Mouse (Mus musculus): ENCODE measurements around the gene Gm11563. TPM values are rescaled to one million over a fixed set of nuclear protein-coding genes. Genes with fewer than 3 reads are reported as not detected.
"Not testable (repeated sequence)": the region's sequence is repeated elsewhere in the genome, so short reads cannot be mapped to it uniquely, and the experiment has no call there.

Gene Gm11563
- polyA plus RNA-seq (2021) = not detected

DNA sequence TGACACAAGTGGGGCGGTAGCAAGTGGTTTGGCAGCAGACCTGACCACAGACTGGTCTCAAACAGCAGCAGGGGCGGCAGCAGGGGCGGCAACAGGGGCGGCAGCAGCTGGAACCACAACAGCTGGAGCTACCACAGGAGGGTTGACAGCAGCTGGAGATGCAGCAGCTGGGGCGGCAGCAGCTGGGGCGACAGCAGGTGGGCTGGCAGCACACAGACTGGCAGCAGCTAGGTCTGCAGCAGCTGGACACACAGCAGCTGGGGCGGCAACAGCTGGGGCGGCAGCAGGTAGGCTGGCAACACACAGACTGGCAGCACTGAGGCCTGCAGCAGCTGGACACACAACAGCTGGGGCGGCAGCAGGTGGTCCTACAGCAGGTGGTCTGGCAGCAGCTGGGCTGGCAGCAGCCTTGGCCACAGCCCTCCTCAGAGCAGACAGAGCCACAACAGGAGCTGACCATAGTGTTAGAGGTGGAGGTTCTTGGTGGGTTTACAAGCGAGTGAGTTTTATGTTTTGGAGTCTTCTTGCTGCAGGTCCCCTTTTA is at the start of gene Gm11563:
Gene Gm11563 (minus strand): TSS at position 494 of the 544 bp plus-strand sequence.
- H3K27me3 ChIP-seq; POLR2A ChIA-PET; DNase-seq (ENCODE audit: low read depth, low spot score); ATAC-seq: not testable (repeated sequence)
- in situ Hi-C loops (cut with MboI; ENCODE audit: low pct_unique_long_range_greater_than_20kb) = loop anchor here (25.0 kb wide), 1 partner anchor 796 kb away; the partner anchor contains the start of gene Wipf2
- CTCF ChIA-PET = interaction anchor here (1.1 kb wide), 1 partner anchor 14 kb away, joined by 3 read pairs; no protein-coding TSS in a partner anchor

DNA sequence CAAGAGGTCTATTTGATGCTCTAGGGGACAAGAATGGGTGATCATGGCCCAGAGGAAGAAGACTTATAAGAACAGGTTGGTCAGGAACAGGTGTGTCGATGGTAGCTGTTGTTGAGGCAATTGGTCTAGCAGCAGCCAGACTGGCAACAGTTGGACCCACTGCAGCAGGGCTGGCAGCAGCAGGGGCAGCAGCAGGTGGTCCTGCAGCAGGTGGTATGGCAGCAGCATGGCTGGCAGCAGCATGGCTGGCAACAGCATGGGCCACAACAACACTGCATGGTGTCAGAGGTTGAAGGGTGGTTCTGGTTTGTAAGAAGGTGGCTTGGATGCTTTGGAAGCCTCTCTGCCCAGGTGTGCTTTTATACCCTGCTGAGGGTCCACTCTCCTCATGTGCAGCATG is 31.7 kb upstream of the Gm11563 start, which contains the start of gene Gm14190:
Gene Gm14190 (minus strand): TSS at position 278 of the 400 bp plus-strand sequence.
- TF ChIP-seq CTCF (IDR thresholded peaks at IDR 0.05) = no peak
- H3K27me3 ChIP-seq = peaks cover 34% of the 10 kb centered on the region
- DNase-seq (ENCODE audit: low read depth, low spot score) (no peak), ATAC-seq (no peak)
- ChIA-PET CTCF (no interaction called here), POLR2A (no interaction called here)
- in situ Hi-C loops (cut with MboI; ENCODE audit: low pct_unique_long_range_greater_than_20kb) = loop anchor here (5.0 kb wide), 1 partner anchor 77 kb away; no protein-coding TSS in a partner anchor

- ATAC-seq; POLR2A ChIA-PET; CTCF ChIA-PET; in situ Hi-C loops (cut with MboI; ENCODE audit: low pct_unique_long_range_greater_than_20kb); DNase-seq (ENCODE audit: low read depth, low spot score): not testable (repeated sequence)
- H3K27me3 ChIP-seq = peaks cover 33% of the 10 kb centered on the region
Measured at GRCm38 (mm10) chr11:99685235-99685634, 26.5 kb upstream of the Gm11563 start.

- POLR2A ChIA-PET = no interaction called here
- CTCF ChIA-PET = no interaction called here
- ATAC-seq (no peak), DNase-seq (ENCODE audit: low read depth, low spot score) (no peak)
- peaks cover 28% of the 10 kb centered on the region for H3K27me3 ChIP-seq
- no peak for TF ChIP-seq CTCF (IDR thresholded peaks at IDR 0.05)
- in situ Hi-C loops (cut with MboI; ENCODE audit: low pct_unique_long_range_greater_than_20kb) = no loop called here
Measured at GRCm38 (mm10) chr11:99683481-99683880, 24.7 kb upstream of the Gm11563 start.

DNA sequence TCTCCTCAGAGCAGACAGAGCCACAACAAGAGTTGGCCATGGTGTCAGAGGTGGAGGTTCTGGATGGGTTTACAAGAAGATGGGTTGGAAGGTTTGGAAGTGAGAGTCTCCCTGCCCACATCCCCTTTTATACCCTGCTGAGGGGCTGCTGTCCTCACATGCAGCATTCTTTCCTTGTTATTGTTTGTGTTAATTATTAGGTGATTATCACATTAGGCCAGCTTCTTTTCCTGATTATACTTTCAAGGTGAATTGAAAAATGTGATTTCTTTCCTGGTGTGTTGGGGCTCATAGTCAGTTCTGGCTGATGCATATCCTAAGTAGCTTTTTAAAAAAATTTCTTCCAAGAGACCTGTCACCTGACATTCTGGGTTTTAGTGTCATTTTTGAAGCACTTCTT is 7.1 kb upstream of the Gm11563 start, which contains the start of gene Krtap4-6:
Gene Krtap4-6 (minus strand): TSS at position 101 of the 400 bp plus-strand sequence.
- POLR2A ChIA-PET = no interaction called here
- in situ Hi-C loops (cut with MboI; ENCODE audit: low pct_unique_long_range_greater_than_20kb) = loop anchor here (25.0 kb wide), 1 partner anchor 804 kb away; the partner anchor contains the start of gene Wipf2
- CTCF ChIA-PET = no interaction called here
- ATAC-seq (no peak), DNase-seq (ENCODE audit: low read depth, low spot score) (no peak)
- TF ChIP-seq CTCF (IDR thresholded peaks at IDR 0.05) = no peak
- H3K27me3 ChIP-seq = no peaks in the 10 kb centered on the region

DNA sequence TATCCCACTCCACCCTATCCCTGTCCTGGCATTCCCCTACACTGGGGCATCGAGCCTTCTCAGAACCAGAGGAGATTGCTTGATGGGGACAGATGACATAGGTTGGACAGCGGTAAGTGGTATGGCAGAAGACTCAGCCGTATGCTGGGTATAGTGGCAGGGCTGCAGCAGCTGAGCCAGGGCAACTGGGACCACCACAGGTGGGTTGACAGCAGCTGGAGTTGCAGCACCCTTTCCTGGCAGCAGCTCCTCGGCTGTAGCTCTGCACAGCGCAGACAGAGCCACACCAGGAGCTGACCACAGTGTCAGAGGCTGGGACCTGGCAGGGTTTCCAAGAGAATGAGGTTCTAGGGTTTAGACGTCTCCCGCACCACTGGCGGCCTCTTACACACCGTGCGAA is 4.0 kb upstream of the Gm11563 start:
- ChIA-PET POLR2A (no interaction called here), CTCF (no interaction called here)
- no peak for TF ChIP-seq CTCF (IDR thresholded peaks at IDR 0.05)
- in situ Hi-C loops (cut with MboI; ENCODE audit: low pct_unique_long_range_greater_than_20kb) = loop anchor here (25.0 kb wide), 1 partner anchor 801 kb away; the partner anchor contains the start of gene Wipf2
- no peak for DNase-seq (ENCODE audit: low read depth, low spot score)
- no peak for ATAC-seq
- no peaks in the 10 kb centered on the region for H3K27me3 ChIP-seq

- in situ Hi-C loops (cut with MboI; ENCODE audit: low pct_unique_long_range_greater_than_20kb) = loop anchor here (25.0 kb wide), 1 partner anchor 797 kb away; the partner anchor contains the start of gene Wipf2
- ChIA-PET POLR2A (no interaction called here), CTCF (no interaction called here)
- ATAC-seq = peak; percentile 98
- peak; percentile 67 for DNase-seq (ENCODE audit: low read depth, low spot score)
- TF ChIP-seq CTCF (IDR thresholded peaks at IDR 0.05) = no peak
- no peaks in the 10 kb centered on the region for H3K27me3 ChIP-seq
Measured at GRCm38 (mm10) chr11:99659256-99659655, 496 bp upstream of the Gm11563 start.

DNA sequence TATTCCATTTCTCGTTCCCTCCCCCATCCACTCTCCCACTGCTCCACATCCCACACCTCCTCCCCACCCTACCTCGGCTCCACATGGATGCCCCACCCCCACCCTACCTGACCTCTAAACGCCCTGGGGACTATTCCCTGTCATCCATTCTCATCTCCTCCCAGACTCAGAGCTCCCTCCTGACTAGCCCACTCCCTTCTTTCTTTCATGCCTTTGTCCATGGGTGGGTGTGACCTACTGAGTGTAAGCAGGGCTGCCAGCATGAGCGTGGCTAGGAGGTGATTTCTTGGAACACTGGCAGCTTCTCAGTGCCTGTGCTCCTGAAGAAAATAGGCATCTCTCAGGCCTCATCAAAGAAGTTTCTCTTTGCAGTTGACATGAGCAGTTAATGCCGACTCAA is 1.7 kb downstream of the Gm11563 start:
- POLR2A ChIA-PET = no interaction called here
- TF ChIP-seq CTCF (IDR thresholded peaks at IDR 0.05) = no peak
- CTCF ChIA-PET = no interaction called here
- ATAC-seq = no peak
- no peaks in the 10 kb centered on the region for H3K27me3 ChIP-seq
- in situ Hi-C loops (cut with MboI; ENCODE audit: low pct_unique_long_range_greater_than_20kb) = loop anchor here (25.0 kb wide), 1 partner anchor 795 kb away; the partner anchor contains the start of gene Wipf2
- DNase-seq (ENCODE audit: low read depth, low spot score) = no peak

- POLR2A ChIA-PET = no interaction called here
Measured at GRCm38 (mm10) chr11:99650136-99650535, 8.6 kb downstream of the Gm11563 start, which contains the start of gene Gm11555. TSS of gene Gm11555 (minus strand) at chr11:99650236.

GRCm38 (mm10) chr11:99646444-99646843 is 12.3 kb downstream of the Gm11563 start:
- no peak for DNase-seq (ENCODE audit: low read depth, low spot score)
- in situ Hi-C loops (cut with MboI; ENCODE audit: low pct_unique_long_range_greater_than_20kb) = no loop called here
- POLR2A ChIA-PET = no interaction called here
- no peaks in the 10 kb centered on the region for H3K27me3 ChIP-seq
- no peak for TF ChIP-seq CTCF (IDR thresholded peaks at IDR 0.05)
- CTCF ChIA-PET = no interaction called here
- ATAC-seq = no peak

More at GRCm38 (mm10) chr11:99650136-99650535, 8.6 kb downstream of the Gm11563 start, which contains the start of gene Gm11555:
- CTCF ChIA-PET = no interaction called here
- DNase-seq (ENCODE audit: low read depth, low spot score) (no peak), ATAC-seq (no peak)
- no peaks in the 10 kb centered on the region for H3K27me3 ChIP-seq
- TF ChIP-seq CTCF (IDR thresholded peaks at IDR 0.05) = no peak
- in situ Hi-C loops (cut with MboI; ENCODE audit: low pct_unique_long_range_greater_than_20kb) = loop anchor here (25.0 kb wide), 1 partner anchor 788 kb away; the partner anchor contains the start of gene Wipf2

DNA sequence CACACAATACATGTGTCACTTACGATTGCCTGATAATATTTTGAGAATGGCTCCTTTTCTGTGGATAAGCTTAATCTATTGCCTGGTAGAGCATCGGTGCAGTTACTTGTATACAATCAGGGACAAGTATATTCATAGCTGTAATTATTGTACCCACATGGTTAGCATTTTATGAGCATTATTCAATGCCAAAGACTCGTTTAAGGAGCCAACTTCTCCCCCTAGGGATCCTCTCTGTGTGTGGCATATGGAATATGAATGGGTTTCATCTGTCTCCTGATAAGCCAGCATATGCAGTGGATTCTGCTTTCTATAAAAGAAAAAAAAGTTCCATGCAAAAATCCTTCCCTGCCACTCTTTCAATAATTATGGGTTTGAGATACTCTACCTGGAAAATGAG is 14.4 kb downstream of the Gm11563 start:
- no peak for DNase-seq (ENCODE audit: low read depth, low spot score)
- CTCF ChIA-PET = interaction anchor here (1.1 kb wide), 1 partner anchor 14 kb away, joined by 3 read pairs; no protein-coding TSS in a partner anchor
- no peaks in the 10 kb centered on the region for H3K27me3 ChIP-seq
- ATAC-seq = no peak
- in situ Hi-C loops (cut with MboI; ENCODE audit: low pct_unique_long_range_greater_than_20kb) = no loop called here
- POLR2A ChIA-PET = no interaction called here
- TF ChIP-seq CTCF (IDR thresholded peaks at IDR 0.05) = no peak

- H3K27me3 ChIP-seq; DNase-seq (ENCODE audit: low read depth, low spot score); ATAC-seq; POLR2A ChIA-PET; in situ Hi-C loops (cut with MboI; ENCODE audit: low pct_unique_long_range_greater_than_20kb): not testable (repeated sequence)
- CTCF ChIA-PET = interaction anchor here (1.1 kb wide), 1 partner anchor 14 kb away, joined by 3 read pairs; no protein-coding TSS in a partner anchor
Measured at GRCm38 (mm10) chr11:99643635-99644139, 15.1 kb downstream of the Gm11563 start, which contains the start of gene Krtap4-7. TSS of gene Krtap4-7 (minus strand) at chr11:99644089.
